Comparison of ENCODE assay signal across 13 mouse cellular contexts in the genomic region with DNA sequence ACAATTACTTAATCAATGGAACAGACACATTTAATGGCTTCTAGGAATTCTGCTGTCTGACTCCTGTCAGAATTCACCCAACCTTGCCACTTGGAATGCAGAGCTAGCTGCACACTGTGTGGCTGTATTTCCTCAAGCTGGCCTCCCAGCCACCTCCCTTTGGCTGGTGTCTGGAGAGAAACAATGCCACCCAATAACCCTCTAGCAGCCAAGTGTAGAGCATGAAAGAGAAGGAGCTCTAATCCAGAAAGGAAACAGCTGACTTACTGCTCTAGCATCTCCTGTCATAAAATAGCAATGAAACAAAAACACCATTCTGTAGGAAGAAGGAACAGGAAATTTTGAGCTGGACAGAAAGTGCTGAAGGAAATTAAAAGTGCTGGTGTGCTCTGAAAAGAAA.
DNase-seq lines count a peak whose midpoint lies in the region; ATAC-seq lines count a peak whose summit lies in the region.
"Had no signal": no experiment of that assay in that cellular context is flagged by ENCODE, and none has a peak within 500 bp of the region (broad histone marks: within the 10 kb centered on the region; RNA-seq: fewer than 3 reads in every experiment).

No protein-coding gene starts in this region.

- intact Hi-C loops in heart, postnatal 10 days (cut with DNase I) = no loop called here

- H3K27ac ChIP-seq in heart, embryonic 13.5 days (replicated peaks) = peak overlapping the region; percentile 50
- peak overlapping the region; percentile 79 for H3K27ac ChIP-seq in brown adipose tissue, adult 24 weeks (replicated peaks; ENCODE audit: low read depth, low read length)
- peak overlapping the region; percentile 86 for H3K27ac ChIP-seq in limb, embryonic 12.5 days
- H3K27ac ChIP-seq: forebrain, embryonic 10.5 days; liver, embryonic 12.5 days had no signal

- no peak for ATAC-seq in heart, embryonic 13.5 days (ENCODE audit: extremely low read depth, insufficient number of reproducible peaks, low FRiP score, low TSS enrichment)
- ATAC-seq in limb, embryonic 12.5 days (ENCODE audit: insufficient number of reproducible peaks, insufficient read depth, low FRiP score, low TSS enrichment, low read depth) = no peak
- ATAC-seq in CD4-positive, CD25-positive, alpha-beta regulatory T cell, adult 4 months = no peak
- ATAC-seq: liver, embryonic 12.5 days had no signal

- peaks cover 24% of the 10 kb centered on the region for H3K36me3 ChIP-seq in heart, embryonic 13.5 days
- H3K36me3 ChIP-seq in limb, embryonic 12.5 days = peaks cover 3% of the 10 kb centered on the region; the same call in 1 of the 2 replicates

- no peak overlapping the region for H3K9ac ChIP-seq in heart, embryonic 13.5 days
- H3K9ac ChIP-seq in limb, embryonic 12.5 days (replicated peaks) = no peak overlapping the region
- H3K9ac ChIP-seq: liver, embryonic 12.5 days had no signal

- no peaks in the 10 kb centered on the region for H3K27me3 ChIP-seq in heart, embryonic 13.5 days (replicated peaks)
- no peaks in the 10 kb centered on the region for H3K27me3 ChIP-seq in limb, embryonic 12.5 days
- H3K27me3 ChIP-seq: liver, embryonic 12.5 days had no signal

- H3K4me2 ChIP-seq in heart, embryonic 13.5 days = no peak overlapping the region
- H3K4me2 ChIP-seq in limb, embryonic 12.5 days = peak overlapping the region; percentile 24
- H3K4me2 ChIP-seq: liver, embryonic 12.5 days had no signal

- H3K9me3 ChIP-seq in heart, embryonic 13.5 days = 0 out of 2 replicates have a peak, but pooled peaks cover 3% of the 10 kb centered on the region
- peaks cover 5% of the 10 kb centered on the region; the same call in 1 of the 2 replicates for H3K9me3 ChIP-seq in limb, embryonic 12.5 days
- H3K9me3 ChIP-seq: forebrain, embryonic 10.5 days; liver, embryonic 12.5 days had no signal

- H3K4me3 ChIP-seq in heart, embryonic 13.5 days = no peak overlapping the region
- H3K4me3 ChIP-seq in brown adipose tissue, adult 24 weeks (ENCODE audit: insufficient read depth, low read depth, low read length) = no peak overlapping the region
- H3K4me3 ChIP-seq in limb, embryonic 12.5 days (replicated peaks) = no peak overlapping the region
- H3K4me3 ChIP-seq: forebrain, embryonic 10.5 days; liver, embryonic 12.5 days had no signal

- no peak for DNase-seq in heart, postnatal 10 days
- peak; percentile 37 for DNase-seq in kidney, postnatal 10 days
- no peak for DNase-seq in kidney, adult 11 months
- no peak for DNase-seq in cerebellum, postnatal 25 days
- DNase-seq: adrenal gland, adult 8-10 months; B cell, adult 2 months; cerebellum, adult 9-11 months had no signal

- H3K4me1 ChIP-seq in heart, embryonic 13.5 days = peaks cover 34% of the 10 kb centered on the region
- peaks cover 22% of the 10 kb centered on the region for H3K4me1 ChIP-seq in brown adipose tissue, adult 24 weeks (ENCODE audit: control insufficient read depth, insufficient read depth, insufficient read length, low read length)
- peaks cover 54% of the 10 kb centered on the region for H3K4me1 ChIP-seq in limb, embryonic 12.5 days (replicated peaks)
- H3K4me1 ChIP-seq: forebrain, embryonic 10.5 days; liver, embryonic 12.5 days had no signal
